Mouse (Mus musculus): Measurements from ENCODE around the gene Il2. TPM values are rescaled to one million over a fixed set of nuclear protein-coding genes. Genes with fewer than 3 reads are reported as not detected.

The Il2 gene
- polyA plus RNA-seq, 1 experiment from 2014 or later = 0.57 TPM

DNA sequence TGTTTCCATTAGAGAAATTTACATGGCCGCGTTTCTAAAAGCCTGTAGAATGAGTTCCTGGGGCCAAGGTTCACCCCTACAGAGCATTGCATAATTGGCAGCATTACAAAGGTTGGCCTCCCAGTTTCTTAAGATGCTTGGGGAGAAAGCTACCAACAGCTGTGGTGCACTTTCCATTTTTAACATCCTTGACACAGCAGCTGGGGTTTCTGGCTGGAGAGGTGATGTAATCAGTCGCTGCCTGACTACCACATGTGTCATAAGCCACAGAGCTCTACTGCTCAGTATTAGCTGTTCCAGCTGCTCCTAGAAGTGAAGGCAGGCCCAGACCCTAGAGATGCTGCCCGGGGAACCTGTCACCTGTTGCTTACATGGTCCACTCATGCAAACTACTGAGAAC, 2.5 kb upstream of the Il2 start:
- no peak overlapping the region for H3K9ac ChIP-seq (ENCODE audit: low read length)
- WGBS = 69% methylated on average over 4 of the region's 4 CpGs
- H3K27me3 ChIP-seq (ENCODE audit: control insufficient read depth, insufficient read depth, low read length) = no peaks in the 10 kb centered on the region
- ATAC-seq (replicated peaks; ENCODE audit: low FRiP score) (no peak), DNase-seq (ENCODE audit: low spot score) (no peak)
- no peaks in the 10 kb centered on the region for H3K36me3 ChIP-seq (ENCODE audit: control insufficient read depth, insufficient read depth, low read length)
- H3K4me2 ChIP-seq (ENCODE audit: low read depth, low read length, severe bottlenecking) = no peak overlapping the region
- no peak overlapping the region for H3K27ac ChIP-seq (ENCODE audit: low read depth, low read length)
- no peaks in the 10 kb centered on the region for H3K4me1 ChIP-seq (replicated peaks; ENCODE audit: control insufficient read depth, insufficient read depth, low read length)
- no peaks in the 10 kb centered on the region for H3K9me3 ChIP-seq (ENCODE audit: control insufficient read depth, low read length)
- no peak overlapping the region for H3K4me3 ChIP-seq (ENCODE audit: low read depth, low read length)

DNA sequence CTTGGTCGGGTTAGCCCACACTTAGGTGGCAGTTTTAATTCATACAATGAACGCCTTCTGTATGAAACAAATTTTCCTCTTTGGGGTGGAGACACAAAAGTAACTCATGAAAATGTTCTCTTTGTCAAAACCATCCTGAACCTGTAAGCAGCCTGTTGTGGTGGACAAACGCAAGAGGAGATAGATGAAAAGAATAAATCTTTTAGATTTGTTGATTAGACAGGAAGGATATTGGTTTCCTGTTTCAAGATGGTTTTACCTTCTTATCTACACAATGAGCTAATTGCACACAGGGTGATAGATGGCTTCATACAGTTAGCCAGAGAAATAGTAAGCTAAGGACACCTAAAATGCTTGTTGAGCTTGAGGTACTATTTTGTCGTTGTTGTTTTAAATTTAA, 403 bp upstream of the Il2 start:
- Histone ChIP-seq H3K36me3 (ENCODE audit: control insufficient read depth, insufficient read depth, low read length) (no peaks in the 10 kb centered on the region), H3K9ac (ENCODE audit: low read length) (no peak overlapping the region), H3K4me2 (ENCODE audit: low read depth, low read length, severe bottlenecking) (no peak overlapping the region), H3K4me3 (ENCODE audit: low read depth, low read length) (no peak overlapping the region), H3K27me3 (ENCODE audit: control insufficient read depth, insufficient read depth, low read length) (no peaks in the 10 kb centered on the region), H3K4me1 (replicated peaks; ENCODE audit: control insufficient read depth, insufficient read depth, low read length) (no peaks in the 10 kb centered on the region), H3K27ac (ENCODE audit: low read depth, low read length) (no peak overlapping the region), H3K9me3 (ENCODE audit: control insufficient read depth, low read length) (no peaks in the 10 kb centered on the region)
- DNase-seq (ENCODE audit: low spot score) (no peak), ATAC-seq (replicated peaks; ENCODE audit: low FRiP score) (no peak)
- WGBS = 91% methylated on average over 4 of the region's 4 CpGs

DNA sequence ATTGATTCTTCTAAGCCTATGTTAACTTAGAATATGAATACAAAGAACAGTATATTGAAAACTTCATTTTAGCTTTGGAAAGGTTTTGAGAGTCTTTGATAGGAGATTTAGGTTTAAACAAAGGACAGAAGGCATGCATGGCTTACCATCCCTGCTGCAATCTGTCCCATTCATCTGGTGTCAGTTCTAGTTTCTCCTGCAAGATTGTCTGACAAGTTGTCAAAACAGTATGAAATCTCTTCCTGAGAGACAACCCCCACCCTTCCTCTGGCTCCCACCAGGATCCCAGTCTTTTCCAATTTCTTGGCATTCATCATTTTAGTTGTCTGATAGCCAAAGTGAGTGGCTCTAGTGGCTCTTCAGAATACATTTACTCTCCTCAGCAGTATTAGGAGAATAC, 35.0 kb downstream of the Il2 start:
- DNase-seq (ENCODE audit: low spot score) = no peak
- no peak overlapping the region for H3K4me3 ChIP-seq (ENCODE audit: low read depth, low read length)
- no peaks in the 10 kb centered on the region for H3K9me3 ChIP-seq (ENCODE audit: control insufficient read depth, low read length)
- no peak overlapping the region for H3K27ac ChIP-seq (ENCODE audit: low read depth, low read length)
- no peak overlapping the region for H3K4me2 ChIP-seq (ENCODE audit: low read depth, low read length, severe bottlenecking)
- H3K4me1 ChIP-seq (replicated peaks; ENCODE audit: control insufficient read depth, insufficient read depth, low read length) = no peaks in the 10 kb centered on the region
- H3K36me3 ChIP-seq (ENCODE audit: control insufficient read depth, insufficient read depth, low read length) = no peaks in the 10 kb centered on the region
- H3K9ac ChIP-seq (ENCODE audit: low read length) = no peak overlapping the region
- H3K27me3 ChIP-seq (ENCODE audit: control insufficient read depth, insufficient read depth, low read length) = no peaks in the 10 kb centered on the region
- no peak for ATAC-seq (replicated peaks; ENCODE audit: low FRiP score)

DNA sequence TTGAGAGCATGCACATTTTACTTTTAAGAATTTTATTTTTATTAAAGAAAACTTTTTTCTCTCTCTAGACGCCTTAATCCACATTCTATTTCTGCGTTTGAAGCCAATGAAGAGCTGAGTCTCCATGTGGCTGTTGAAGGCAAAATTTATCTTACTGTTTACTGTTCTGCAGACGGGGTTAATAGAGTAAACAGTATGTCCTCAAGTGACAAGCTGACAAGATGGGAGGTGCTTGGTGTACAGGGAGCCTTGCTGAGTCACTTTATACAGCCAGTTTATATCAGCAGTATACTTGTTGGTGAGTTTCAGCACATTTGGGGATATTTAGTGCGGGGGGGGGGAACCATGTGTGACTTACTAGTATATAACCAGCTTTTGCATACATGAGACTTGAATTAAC, 40.9 kb downstream of the Il2 start:
- no peak overlapping the region for H3K9ac ChIP-seq (ENCODE audit: low read length)
- WGBS = 91% methylated on average over 4 of the region's 4 CpGs
- DNase-seq (ENCODE audit: low spot score) (no peak), ATAC-seq (replicated peaks; ENCODE audit: low FRiP score) (no peak)
- H3K36me3 ChIP-seq (ENCODE audit: control insufficient read depth, insufficient read depth, low read length) = no peaks in the 10 kb centered on the region
- no peak overlapping the region for H3K27ac ChIP-seq (ENCODE audit: low read depth, low read length)
- no peak overlapping the region for H3K4me2 ChIP-seq (ENCODE audit: low read depth, low read length, severe bottlenecking)
- H3K27me3 ChIP-seq (ENCODE audit: control insufficient read depth, insufficient read depth, low read length) = no peaks in the 10 kb centered on the region
- no peaks in the 10 kb centered on the region for H3K4me1 ChIP-seq (replicated peaks; ENCODE audit: control insufficient read depth, insufficient read depth, low read length)
- H3K4me3 ChIP-seq (ENCODE audit: low read depth, low read length) = no peak overlapping the region
- no peaks in the 10 kb centered on the region for H3K9me3 ChIP-seq (ENCODE audit: control insufficient read depth, low read length)

DNA sequence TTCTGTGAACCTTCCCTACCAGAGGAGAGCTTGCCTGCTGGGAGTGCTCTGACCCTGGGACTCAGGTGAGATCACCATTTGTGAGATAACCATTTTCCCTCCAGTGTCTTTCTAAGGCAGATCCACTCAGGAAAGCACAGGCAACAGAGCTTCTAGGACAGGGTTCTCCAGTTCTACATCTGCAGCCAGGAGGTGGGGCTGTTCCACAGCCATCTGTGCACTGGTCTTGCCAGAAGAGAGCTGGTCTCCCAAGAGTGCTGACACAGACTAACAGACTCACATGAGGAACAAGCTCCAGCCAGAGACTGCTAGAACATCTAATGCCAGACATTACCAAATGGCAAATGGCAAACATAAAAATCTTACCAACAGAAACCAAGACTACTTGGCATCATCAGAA, 52.5 kb downstream of the Il2 start:
- H3K4me2 ChIP-seq (ENCODE audit: low read depth, low read length, severe bottlenecking) = no peak overlapping the region

More for the DNA sequence above, 52.5 kb downstream of the Il2 start:
- Histone ChIP-seq H3K36me3 (ENCODE audit: control insufficient read depth, insufficient read depth, low read length) (no peaks in the 10 kb centered on the region), H3K4me3 (ENCODE audit: low read depth, low read length) (no peak overlapping the region), H3K9ac (ENCODE audit: low read length) (no peak overlapping the region), H3K4me1 (replicated peaks; ENCODE audit: control insufficient read depth, insufficient read depth, low read length) (no peaks in the 10 kb centered on the region), H3K27ac (ENCODE audit: low read depth, low read length) (no peak overlapping the region), H3K27me3 (ENCODE audit: control insufficient read depth, insufficient read depth, low read length) (no peaks in the 10 kb centered on the region), H3K9me3 (ENCODE audit: control insufficient read depth, low read length) (no peaks in the 10 kb centered on the region; the same call in 1 of the 2 replicates)
- no peak for DNase-seq (ENCODE audit: low spot score)
- no peak for ATAC-seq (replicated peaks; ENCODE audit: low FRiP score)

Other genes with a start within 250 kb of the Il2 start
- gene Adad1, start 62.4 kb downstream of the Il2 start, polyA plus RNA-seq (2014; fragmentation: Nextera tagmentation; extraction: Ambion mirVana) = not detected in 2 replicates
- not detected in 2 replicates for gene Il21, start 106.7 kb upstream of the Il2 start, polyA plus RNA-seq (2014; fragmentation: Nextera tagmentation; extraction: Ambion mirVana)
- gene Bbs12, start 186.6 kb upstream of the Il2 start, polyA plus RNA-seq (2014; fragmentation: Nextera tagmentation; extraction: Ambion mirVana) = 8.8 and 9.3 TPM in 2 replicates
- 0.84 and 2.5 TPM in 2 replicates for gene Cetn4, start 186.7 kb upstream of the Il2 start, polyA plus RNA-seq (2014; fragmentation: Nextera tagmentation; extraction: Ambion mirVana)
- 0.83 and 1.1 TPM in 2 replicates for gene Fgf2, start 222.4 kb upstream of the Il2 start, polyA plus RNA-seq (2014; fragmentation: Nextera tagmentation; extraction: Ambion mirVana)